Mouse (Mus musculus): ENCODE results near the gene Flii.

- no peak for TF ChIP-seq CTCF (IDR thresholded peaks at IDR 0.05)
- no peak for TF ChIP-seq POLR2A (IDR thresholded peaks at IDR 0.05; ENCODE audit: insufficient read depth, low read depth, low read length)
Observed at GRCm38 (mm10) chr11:60712639-60713255, 14.3 kb downstream of the Flii start.

Measured in heart, adult 2 months (tissue).